Mouse (Mus musculus) lung, postnatal 10 days (tissue): ENCODE measurements around the gene Ino80b.

Experiments
- DNase-seq: peaks from one replicate; pipeline ENCODE4 v3.0.0; 2021

The Ino80b gene

DNA sequence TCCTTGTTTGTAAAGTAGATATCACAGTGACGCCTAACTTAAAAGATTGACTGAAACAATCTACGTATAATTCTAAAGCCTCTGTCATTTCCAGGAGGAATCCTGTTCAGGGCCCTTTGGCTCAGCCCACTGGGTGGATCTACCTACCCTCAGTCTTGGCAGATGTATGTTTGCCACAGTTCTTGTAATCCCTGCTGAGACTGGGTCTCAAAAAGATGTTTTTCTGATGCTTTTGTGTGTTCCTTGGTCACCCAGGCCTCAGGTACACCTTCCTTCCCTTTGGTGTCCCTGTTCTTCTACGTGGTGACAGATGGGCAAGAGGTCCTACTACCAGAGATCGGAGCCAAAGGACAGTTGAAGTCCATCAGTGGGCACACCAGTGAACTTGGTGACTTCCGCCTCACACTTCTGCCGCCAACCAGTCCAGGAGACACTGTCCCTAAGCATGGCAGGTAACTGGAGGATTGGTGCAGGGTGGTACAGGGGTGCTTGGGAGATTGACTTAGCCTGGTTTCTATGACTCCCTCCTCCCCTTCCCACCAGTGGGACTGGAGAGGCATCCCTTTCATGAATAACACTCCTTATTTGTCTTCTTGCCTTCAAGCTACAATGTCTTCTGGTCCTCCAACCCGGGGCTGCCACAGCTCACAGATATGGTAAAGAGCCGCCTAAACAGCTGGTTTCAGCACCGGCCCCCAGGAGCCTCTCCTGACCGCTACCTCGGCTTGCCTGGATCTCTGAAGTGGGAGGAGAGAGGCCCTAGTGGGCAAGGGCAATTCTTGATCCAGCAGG lies 8.7 kb downstream of the Ino80b start:
- no peak for DNase-seq

DNA sequence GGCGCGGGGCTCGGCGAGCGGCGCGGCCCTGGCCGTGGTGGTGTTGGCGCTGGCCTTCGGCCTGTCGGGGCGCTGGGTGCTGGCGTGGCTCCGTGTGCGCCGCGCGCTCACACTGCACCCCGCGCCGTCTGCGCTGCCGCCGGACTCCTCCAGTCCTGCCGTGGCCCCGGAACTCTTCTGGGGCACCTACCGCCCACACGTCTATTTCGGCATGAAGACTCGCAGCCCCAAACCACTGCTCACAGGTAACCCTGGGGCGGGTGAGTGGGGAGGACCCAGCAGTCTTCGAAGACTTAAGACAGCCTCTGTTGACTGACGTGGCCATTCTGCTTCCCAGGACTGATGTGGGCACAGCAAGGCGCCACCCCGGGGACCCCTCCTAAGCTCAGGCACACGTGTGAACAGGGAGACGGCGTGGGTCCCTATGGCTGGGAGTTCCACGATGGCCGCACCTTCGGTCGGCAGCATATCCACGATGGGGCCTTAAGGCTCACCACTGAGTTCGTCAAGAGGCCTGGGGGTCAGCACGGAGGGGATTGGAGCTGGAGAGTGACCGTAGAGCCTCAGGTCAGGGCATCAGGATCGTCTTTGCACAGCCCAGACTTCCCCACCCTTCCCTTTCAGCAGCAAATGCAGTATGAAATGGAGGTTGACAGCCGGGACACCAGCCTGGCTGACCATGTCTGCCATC lies 9.4 kb downstream of the Ino80b start:
- DNase-seq = no peak

DNA sequence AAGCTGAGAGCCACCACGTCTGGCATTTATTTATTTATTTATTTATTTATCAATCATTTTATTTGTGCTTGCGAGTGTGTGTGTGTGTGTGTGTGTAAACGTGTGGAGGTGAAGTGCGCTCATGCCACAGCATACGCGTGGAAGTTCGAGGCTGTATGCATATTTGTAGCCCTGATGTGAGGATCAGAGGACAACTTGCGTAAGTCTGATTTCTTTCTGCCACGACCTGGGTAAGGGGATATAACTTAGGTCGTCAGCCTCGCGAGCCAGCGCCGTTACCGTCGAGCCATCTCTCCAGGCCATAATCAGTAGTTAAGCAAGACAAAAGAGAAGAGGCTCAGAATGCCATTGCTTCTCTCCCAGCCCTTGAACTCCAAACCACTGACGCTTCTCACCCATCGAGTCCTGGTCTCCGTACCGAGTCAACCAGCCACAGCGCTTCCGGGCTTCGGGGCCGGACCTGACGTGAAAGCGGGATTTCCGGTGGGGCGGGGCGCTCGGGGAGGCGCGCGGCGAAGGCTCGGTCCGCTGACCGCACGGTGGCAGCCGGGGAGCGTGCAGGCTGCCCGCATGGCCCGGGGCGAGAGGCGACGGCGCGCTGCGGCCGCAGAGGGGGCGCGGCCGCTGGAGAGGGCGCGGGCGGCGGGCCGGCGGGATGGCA lies 10.1 kb downstream of the Ino80b start, which contains the start of gene Mogs:
Gene Mogs (plus strand): TSS at position 486 of the 661 bp plus-strand sequence.
- peak; percentile 97 for DNase-seq

- no peak for DNase-seq
These were observed 13.6 kb downstream of the Ino80b start for GRCm38 (mm10) chr6:83111510-83112136.

DNA sequence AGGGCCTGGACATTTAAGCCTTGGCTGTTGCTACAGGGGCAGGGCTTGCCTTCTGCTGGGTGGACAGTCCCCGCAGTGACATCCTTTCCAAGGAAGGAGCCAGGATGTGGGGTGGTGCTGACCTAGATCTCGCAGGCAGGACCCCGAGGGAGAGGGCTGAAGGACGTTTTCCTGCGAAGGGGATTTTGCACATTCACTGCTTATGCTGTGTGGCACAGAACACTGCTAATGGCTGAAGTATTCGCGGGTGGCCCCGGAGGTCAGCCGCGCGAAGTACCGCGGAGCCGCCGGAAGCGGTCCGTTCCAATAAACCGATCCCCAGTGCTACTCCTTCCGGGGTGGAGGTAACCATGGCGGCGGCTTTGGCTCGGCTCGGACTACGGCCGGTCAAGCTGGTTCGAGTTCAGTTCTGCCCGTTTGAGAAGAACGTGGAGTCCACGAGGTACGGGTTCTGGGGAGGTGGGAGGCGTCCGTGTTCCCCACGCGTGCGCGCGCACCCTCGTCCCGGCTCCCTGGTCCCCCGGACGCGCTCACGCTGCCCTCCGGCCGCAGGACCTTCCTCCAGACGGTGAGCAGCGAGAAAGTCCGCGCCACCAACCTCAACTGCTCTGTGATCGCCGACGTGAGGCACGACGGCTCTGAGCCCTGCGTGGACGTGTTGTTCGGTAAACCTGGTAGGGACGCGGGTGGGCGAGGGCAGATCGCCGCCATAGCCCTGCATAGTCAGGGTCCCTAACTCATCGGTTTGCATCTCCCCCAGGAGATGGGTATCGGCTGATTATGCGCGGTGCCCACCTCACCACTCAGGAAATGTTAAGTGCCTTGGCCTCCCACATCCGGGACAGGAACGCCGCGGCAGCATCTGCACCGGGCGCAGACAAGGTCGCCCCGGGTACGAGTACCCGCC lies 16.2 kb downstream of the Ino80b start, which contains the start of gene Mrpl53:
Gene Mrpl53 (plus strand): TSS at position 279 of the 907 bp plus-strand sequence.
- DNase-seq = peak; percentile 87

DNA sequence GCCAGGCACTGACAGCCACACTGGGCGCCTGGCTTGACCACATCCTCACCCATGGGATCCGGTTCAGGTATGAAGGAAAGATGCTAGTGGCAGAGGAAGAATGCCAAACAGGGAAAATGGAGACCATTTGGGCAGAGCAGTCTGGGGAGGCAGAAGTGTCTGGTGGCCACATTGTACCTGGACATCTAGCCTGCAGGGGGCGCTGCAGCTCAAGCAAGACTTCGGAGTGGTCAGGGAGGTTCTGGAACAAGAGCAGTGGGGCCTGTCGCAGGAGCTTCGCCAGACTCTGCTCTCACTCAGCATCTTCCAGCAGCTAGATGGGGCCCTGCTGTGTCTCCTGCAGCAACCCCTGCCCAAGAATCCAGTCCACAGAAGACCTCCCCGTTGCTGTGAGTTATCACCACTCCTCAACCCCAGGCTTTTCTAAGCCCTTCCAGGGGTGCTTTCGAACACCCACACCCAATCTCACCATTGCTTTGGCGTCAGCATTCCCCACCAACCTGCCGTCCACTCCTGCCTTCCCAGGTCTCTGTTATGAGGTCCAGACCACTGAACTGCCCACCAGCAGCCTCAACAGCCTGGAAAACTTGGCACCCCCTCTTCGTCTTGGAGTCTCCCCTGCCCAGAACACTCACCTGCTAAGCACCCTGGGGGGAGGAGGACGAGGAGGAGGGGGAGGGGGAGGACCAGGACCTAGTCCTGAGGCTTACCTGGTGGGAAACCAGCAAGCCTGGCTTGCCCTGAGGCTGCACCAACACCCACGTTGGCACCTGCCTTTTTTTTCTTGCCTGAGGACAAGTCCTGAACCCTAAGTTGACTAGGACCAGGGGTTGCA lies 17.4 kb downstream of the Ino80b start:
- peak; percentile 88 for DNase-seq

DNA sequence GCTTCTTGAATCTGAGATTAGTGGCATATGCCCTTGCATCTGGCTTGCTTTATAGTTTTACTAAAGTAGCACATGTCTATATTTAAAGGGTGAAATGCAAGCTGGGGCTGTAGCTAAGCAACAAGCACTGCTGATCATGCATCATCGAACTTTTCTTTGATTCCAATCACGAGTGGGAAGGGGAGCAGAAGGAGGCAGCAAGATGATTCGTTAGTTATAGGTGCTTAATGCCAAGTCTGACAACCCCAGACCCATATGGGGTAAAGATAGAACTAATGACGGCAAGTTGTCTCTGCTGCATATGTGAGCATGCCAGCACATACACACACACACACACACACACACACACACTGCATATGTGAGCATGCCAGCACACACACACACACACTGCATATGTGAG lies 21.1 kb downstream of the Ino80b start:
- no peak for DNase-seq

- no peak for DNase-seq
These were observed 22.0 kb downstream of the Ino80b start for GRCm38 (mm10) chr6:83103130-83103650.

GRCm38 (mm10) chr6:83101688-83102556 lies 23.3 kb downstream of the Ino80b start:
- peak; percentile 72 for DNase-seq

DNA sequence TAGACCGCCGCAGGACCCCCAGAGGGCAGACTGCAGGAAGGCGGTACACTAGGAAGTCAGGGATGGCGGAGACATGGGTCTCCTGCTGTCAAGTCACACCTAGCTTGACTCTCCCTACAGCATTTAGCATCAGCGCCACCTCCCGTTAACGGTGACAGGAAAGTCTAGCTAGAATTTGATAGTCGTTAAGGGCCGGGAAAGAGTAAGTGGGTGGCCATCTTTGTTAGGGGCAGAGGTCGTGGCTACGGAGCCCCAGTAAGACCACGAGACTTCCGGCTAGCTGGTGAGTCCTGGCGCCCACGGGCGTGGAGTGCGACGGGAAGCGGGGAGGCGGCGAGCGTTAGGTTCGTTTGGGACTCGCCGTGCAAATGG lies 23.9 kb downstream of the Ino80b start, which contains the start of the genes Ccdc142 and Gm42688:
Gene Ccdc142 (plus strand): TSS at position 286 of the 372 bp plus-strand sequence.
Gene Gm42688 (plus strand): TSS at position 302 of the 372 bp plus-strand sequence.
- DNase-seq = peak; percentile 95

DNA sequence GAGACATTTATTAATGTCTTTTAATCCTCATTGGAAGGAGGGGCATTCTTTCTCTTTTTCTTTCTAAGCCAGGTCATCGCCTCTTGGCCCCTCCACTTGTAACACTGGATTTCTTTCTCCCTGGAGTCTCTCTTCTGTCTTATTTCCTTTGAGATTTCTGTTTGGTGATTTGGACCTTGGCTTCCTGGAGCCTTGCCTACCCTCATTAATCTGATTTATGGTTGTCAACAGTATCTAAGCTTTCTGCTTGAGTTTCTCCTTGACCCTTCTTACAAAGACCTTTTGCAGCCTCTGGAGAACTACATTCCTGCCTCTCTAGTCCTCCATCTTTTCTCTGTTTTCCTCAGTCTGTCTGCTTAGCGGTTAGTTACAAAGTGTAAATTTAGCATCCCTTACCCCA lies 26.8 kb downstream of the Ino80b start:
- no peak for DNase-seq

- no peak for DNase-seq
These were observed 29.3 kb downstream of the Ino80b start for GRCm38 (mm10) chr6:83095968-83096367.

GRCm38 (mm10) chr6:83092416-83093127 lies 32.7 kb downstream of the Ino80b start:
- DNase-seq = peak; percentile 64

GRCm38 (mm10) chr6:83087926-83088260 lies 37.3 kb downstream of the Ino80b start:
- no peak for DNase-seq

DNA sequence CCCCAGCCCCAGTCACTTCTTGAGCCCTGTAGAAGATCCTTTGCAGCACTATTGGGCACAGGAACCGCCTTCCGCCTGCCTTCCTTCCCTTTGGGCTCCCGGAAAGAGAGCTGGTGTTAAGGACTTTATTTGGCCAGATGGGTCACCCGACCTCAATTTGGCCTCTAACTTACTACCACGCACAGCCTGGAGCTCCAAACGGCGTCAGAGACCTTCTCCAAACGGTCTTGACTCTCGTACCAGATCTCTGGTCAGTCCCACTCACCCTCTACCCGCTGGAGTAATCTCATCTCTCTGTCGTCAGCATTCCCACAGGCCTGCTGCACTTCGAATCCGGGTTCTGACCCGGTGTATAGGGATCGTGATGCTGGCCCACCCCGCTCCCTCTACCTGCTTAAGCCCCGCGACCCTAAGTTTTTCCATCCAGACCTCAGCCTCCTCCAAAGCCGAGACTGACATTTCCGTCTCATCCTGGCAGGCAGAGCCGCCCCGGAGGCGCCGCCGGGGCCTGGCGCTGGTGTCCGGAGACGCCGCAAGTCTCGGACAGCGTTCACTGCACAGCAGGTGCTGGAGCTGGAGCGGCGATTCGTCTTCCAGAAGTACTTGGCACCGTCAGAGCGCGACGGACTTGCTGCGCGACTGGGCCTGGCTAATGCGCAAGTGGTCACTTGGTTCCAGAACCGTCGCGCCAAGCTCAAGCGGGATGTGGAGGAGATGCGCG lies 37.9 kb downstream of the Ino80b start:
- peak; percentile 41 for DNase-seq

- DNase-seq = no peak
These were observed 38.9 kb downstream of the Ino80b start, which contains the start of gene Lbx2 for GRCm38 (mm10) chr6:83086121-83087035. Gene Lbx2, plus strand, starts transcription at chr6:83086367.

DNA sequence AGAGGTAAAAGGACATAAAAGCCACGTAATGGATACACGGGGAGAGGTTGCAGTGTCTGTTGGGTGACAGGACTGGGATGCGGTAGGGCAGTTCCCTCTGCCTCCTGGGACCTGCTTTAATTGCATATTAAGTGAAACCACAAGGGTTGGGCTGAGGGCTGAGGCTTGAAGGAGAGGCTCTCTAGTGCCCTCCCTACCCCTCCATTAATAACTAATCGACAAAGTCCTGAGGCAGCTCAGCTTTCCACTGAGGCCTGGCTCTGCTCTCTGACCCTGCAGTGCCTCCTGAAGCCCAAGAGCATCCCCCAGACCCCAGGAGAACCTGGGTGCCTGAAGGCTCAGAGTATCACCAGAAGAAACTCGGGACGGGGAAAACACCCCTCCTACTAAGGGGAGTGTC lies 40.8 kb downstream of the Ino80b start:
- DNase-seq = no peak
